Mouse (Mus musculus): ENCODE data around the gene Trpc7. TPM values are rescaled to one million over a fixed set of nuclear protein-coding genes. Genes with fewer than 3 reads are reported as not detected.

Trpc7 gene
- polyA plus RNA-seq, 1 experiment = 0.01 TPM

GRCm38 (mm10) chr13:56752474-56753191 lies 143.2 kb downstream of the Trpc7 start:
- Histone ChIP-seq H3K79me3 (ENCODE audit: low read depth) (no peaks in the 10 kb centered on the region), H3K4me3 (ENCODE audit: insufficient read depth, poor library complexity, severe bottlenecking) (no peak overlapping the region), H3K36me3 (ENCODE audit: control insufficient read depth, insufficient read depth) (no peaks in the 10 kb centered on the region), H3K27me3 (ENCODE audit: control insufficient read depth, insufficient read depth, insufficient read length) (no peaks in the 10 kb centered on the region), H3ac (ENCODE audit: control insufficient read depth, insufficient read length, low read depth) (no peak overlapping the region), H3K79me2 (ENCODE audit: control insufficient read depth, insufficient read depth) (no peaks in the 10 kb centered on the region)
- no peak for TF ChIP-seq MYOD1 (IDR thresholded peaks at IDR 0.05; ENCODE audit: control insufficient read depth, insufficient read length, low read depth)
- TF ChIP-seq MYOG (IDR thresholded peaks at IDR 0.05; ENCODE audit: control insufficient read depth, extremely low read depth, insufficient read length) = no peak
- TF ChIP-seq CTCF (IDR thresholded peaks at IDR 0.05; ENCODE audit: control insufficient read depth, insufficient read depth, insufficient read length) = no peak
- no peak for TF ChIP-seq CEBPB (IDR thresholded peaks at IDR 0.05; ENCODE audit: low read depth)
- TF ChIP-seq MAX (IDR thresholded peaks at IDR 0.05) = no peak
- no peak for TF ChIP-seq USF1 (IDR thresholded peaks at IDR 0.05; ENCODE audit: low read depth)
- TF ChIP-seq FOSL1 (IDR thresholded peaks at IDR 0.05; ENCODE audit: insufficient read depth, low read length, poor library complexity, severe bottlenecking) = no peak

GRCm38 (mm10) chr13:56751774-56752173 lies 144.0 kb downstream of the Trpc7 start:
- TF ChIP-seq MYOG (IDR thresholded peaks at IDR 0.05; ENCODE audit: control insufficient read depth, extremely low read depth, insufficient read length) (no peak), MAX (IDR thresholded peaks at IDR 0.05) (no peak), USF1 (IDR thresholded peaks at IDR 0.05; ENCODE audit: low read depth) (no peak)
- no peaks in the 10 kb centered on the region for H3K27me3 ChIP-seq (ENCODE audit: control insufficient read depth, insufficient read depth, insufficient read length)
- H3ac ChIP-seq (ENCODE audit: control insufficient read depth, insufficient read length, low read depth) = no peak overlapping the region
- H3K79me2 ChIP-seq (ENCODE audit: control insufficient read depth, insufficient read depth) = no peaks in the 10 kb centered on the region
- H3K79me3 ChIP-seq (ENCODE audit: low read depth) = no peaks in the 10 kb centered on the region
- H3K4me3 ChIP-seq (ENCODE audit: insufficient read depth, poor library complexity, severe bottlenecking) = no peak overlapping the region
- H3K36me3 ChIP-seq (ENCODE audit: control insufficient read depth, insufficient read depth) = no peaks in the 10 kb centered on the region

DNA sequence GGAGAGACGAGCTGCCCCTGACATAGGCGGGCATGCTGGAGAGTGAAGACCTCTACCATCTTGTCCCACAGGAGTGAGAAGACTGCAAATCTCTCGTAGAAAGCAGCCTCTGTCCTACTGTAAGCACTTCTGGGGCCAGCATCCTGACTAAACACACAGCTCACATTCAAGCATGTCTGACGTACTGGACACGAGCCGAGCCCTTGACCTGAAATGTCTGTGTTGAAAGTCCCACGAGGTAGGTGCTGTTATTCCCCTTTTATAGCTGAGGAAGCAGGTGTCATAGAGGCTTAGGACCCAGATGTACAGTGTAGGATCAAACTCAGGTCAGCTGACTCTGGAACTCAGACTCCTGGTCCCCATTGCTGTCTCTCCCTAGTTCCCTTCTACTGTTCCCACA lies 146.4 kb downstream of the Trpc7 start:
- Histone ChIP-seq H3ac (ENCODE audit: control insufficient read depth, insufficient read length, low read depth) (no peak overlapping the region), H3K79me3 (ENCODE audit: low read depth) (no peaks in the 10 kb centered on the region), H3K4me3 (ENCODE audit: insufficient read depth, poor library complexity, severe bottlenecking) (no peak overlapping the region), H3K27me3 (ENCODE audit: control insufficient read depth, insufficient read depth, insufficient read length) (no peaks in the 10 kb centered on the region), H3K36me3 (ENCODE audit: control insufficient read depth, insufficient read depth) (no peaks in the 10 kb centered on the region), H3K79me2 (ENCODE audit: control insufficient read depth, insufficient read depth) (no peaks in the 10 kb centered on the region)
- TF ChIP-seq CTCF (IDR thresholded peaks at IDR 0.05; ENCODE audit: control insufficient read depth, insufficient read depth, insufficient read length) = no peak
- no peak for TF ChIP-seq USF1 (IDR thresholded peaks at IDR 0.05; ENCODE audit: low read depth)

- no peaks in the 10 kb centered on the region for H3K79me3 ChIP-seq (ENCODE audit: low read depth)
- H3K27me3 ChIP-seq (ENCODE audit: control insufficient read depth, insufficient read depth, insufficient read length) = no peaks in the 10 kb centered on the region
- H3K79me2 ChIP-seq (ENCODE audit: control insufficient read depth, insufficient read depth) = no peaks in the 10 kb centered on the region
- no peak overlapping the region for H3ac ChIP-seq (ENCODE audit: control insufficient read depth, insufficient read length, low read depth)
- no peak overlapping the region for H3K4me3 ChIP-seq (ENCODE audit: insufficient read depth, poor library complexity, severe bottlenecking)
- TF ChIP-seq MYOD1 (IDR thresholded peaks at IDR 0.05; ENCODE audit: control insufficient read depth, insufficient read length, low read depth) (no peak), CEBPB (IDR thresholded peaks at IDR 0.05; ENCODE audit: low read depth) (no peak), FOSL1 (IDR thresholded peaks at IDR 0.05; ENCODE audit: insufficient read depth, low read length, poor library complexity, severe bottlenecking) (no peak), CTCF (IDR thresholded peaks at IDR 0.05; ENCODE audit: control insufficient read depth, insufficient read depth, insufficient read length) (no peak), MYOG (IDR thresholded peaks at IDR 0.05; ENCODE audit: control insufficient read depth, extremely low read depth, insufficient read length) (no peak), USF1 (IDR thresholded peaks at IDR 0.05; ENCODE audit: low read depth) (no peak), MAX (IDR thresholded peaks at IDR 0.05) (no peak)
- H3K36me3 ChIP-seq (ENCODE audit: control insufficient read depth, insufficient read depth) = no peaks in the 10 kb centered on the region
These were observed 148.2 kb downstream of the Trpc7 start for GRCm38 (mm10) chr13:56747554-56747953.

- H3K79me3 ChIP-seq (ENCODE audit: low read depth) = no peaks in the 10 kb centered on the region
- no peak overlapping the region for H3ac ChIP-seq (ENCODE audit: control insufficient read depth, insufficient read length, low read depth)
- H3K27me3 ChIP-seq (ENCODE audit: control insufficient read depth, insufficient read depth, insufficient read length) = no peaks in the 10 kb centered on the region
- H3K36me3 ChIP-seq (ENCODE audit: control insufficient read depth, insufficient read depth) = no peaks in the 10 kb centered on the region
- no peak overlapping the region for H3K4me3 ChIP-seq (ENCODE audit: insufficient read depth, poor library complexity, severe bottlenecking)
- no peak for TF ChIP-seq USF1 (IDR thresholded peaks at IDR 0.05; ENCODE audit: low read depth)
- TF ChIP-seq CTCF (IDR thresholded peaks at IDR 0.05; ENCODE audit: control insufficient read depth, insufficient read depth, insufficient read length) = no peak
- no peak for TF ChIP-seq MYOG (IDR thresholded peaks at IDR 0.05; ENCODE audit: control insufficient read depth, extremely low read depth, insufficient read length)
- TF ChIP-seq MAX (IDR thresholded peaks at IDR 0.05) = no peak
- no peak for TF ChIP-seq CEBPB (IDR thresholded peaks at IDR 0.05; ENCODE audit: low read depth)
- TF ChIP-seq FOSL1 (IDR thresholded peaks at IDR 0.05; ENCODE audit: insufficient read depth, low read length, poor library complexity, severe bottlenecking) = no peak
- TF ChIP-seq MYOD1 (IDR thresholded peaks at IDR 0.05; ENCODE audit: control insufficient read depth, insufficient read length, low read depth) = no peak
- H3K79me2 ChIP-seq (ENCODE audit: control insufficient read depth, insufficient read depth) = no peaks in the 10 kb centered on the region
These were observed 148.9 kb downstream of the Trpc7 start for GRCm38 (mm10) chr13:56746739-56747532.
